Mouse (Mus musculus) heart, postnatal 0 days (tissue): ENCODE data around the gene Pacs2.

Source experiments
- CTCF ChIP-seq: IDR thresholded peaks from 2 replicates; pipeline ENCODE4 v1.5.1; 2016; ENCODE audit warnings: antibody characterized with exemption, control low read depth, low read depth
- EP300 ChIP-seq: IDR thresholded peaks from 2 replicates; pipeline ENCODE4 v1.6.1; 2016; ENCODE audit warnings: antibody characterized with exemption, low read depth

DNA sequence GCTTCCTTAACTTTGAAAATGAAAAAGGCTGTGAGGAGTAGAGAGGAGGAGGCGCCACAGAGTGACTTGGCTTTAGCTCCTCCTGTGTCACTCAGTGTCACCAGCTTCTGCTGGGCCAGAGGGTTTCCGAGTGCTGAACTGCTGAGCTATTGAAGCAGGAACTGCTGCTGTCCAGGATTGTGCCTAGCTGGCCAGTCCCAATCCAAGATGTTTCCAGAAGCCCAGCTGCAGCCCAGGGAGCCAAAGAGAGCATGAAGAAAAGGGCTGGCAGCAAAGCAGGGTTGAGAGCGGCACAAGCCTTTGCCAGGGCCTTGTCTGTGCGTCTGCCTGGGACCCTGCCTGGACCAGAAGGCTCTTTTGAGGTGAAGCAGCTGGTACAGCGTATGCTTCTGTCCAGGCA is 33.8 kb downstream of the Pacs2 start:
- TF ChIP-seq EP300 (no peak), CTCF (no peak)
